ENCODE assay signal across 8 mouse cellular contexts in genomic region chr7:81572610-81573268, GRCm38 (mm10). TPM values are rescaled to one million over a fixed set of nuclear protein-coding genes. Genes with fewer than 3 reads are reported as not detected.
A peak's percentile ranks its signal among the peaks of the same experiment; 100 is the strongest.
DNase-seq lines count a peak whose midpoint lies in the region; ATAC-seq lines count a peak whose summit lies in the region.

No protein-coding gene starts in this region.

- H3K9me3 ChIP-seq in lung, embryonic 16.5 days (ENCODE audit: control insufficient read depth, low read length): no peaks in the 10 kb centered on the region
- H3K9me3 ChIP-seq in embryonic facial prominence, embryonic 13.5 days: no peaks in the 10 kb centered on the region
- H3K9me3 ChIP-seq in stomach, embryonic 15.5 days: no peaks in the 10 kb centered on the region

- no peak for ATAC-seq in lung, embryonic 16.5 days (ENCODE audit: low read depth)
- ATAC-seq in embryonic facial prominence, embryonic 13.5 days (ENCODE audit: insufficient number of reproducible peaks, insufficient read depth, low FRiP score, low TSS enrichment, low read depth): no peak
- ATAC-seq in stomach, embryonic 15.5 days (ENCODE audit: insufficient read depth, low FRiP score, low read depth): no peak

- peaks cover 9% of the 10 kb centered on the region for H3K36me3 ChIP-seq in lung, embryonic 16.5 days (ENCODE audit: control insufficient read depth, insufficient read depth, low read length)
- H3K36me3 ChIP-seq in embryonic facial prominence, embryonic 13.5 days: peaks cover 7% of the 10 kb centered on the region; the same call in 1 of the 2 replicates
- no peaks in the 10 kb centered on the region for H3K36me3 ChIP-seq in stomach, embryonic 15.5 days

- H3K9ac ChIP-seq in lung, embryonic 16.5 days (ENCODE audit: low read length): peak overlapping the region; percentile 92
- H3K9ac ChIP-seq in embryonic facial prominence, embryonic 13.5 days: no peak overlapping the region
- no peak overlapping the region for H3K9ac ChIP-seq in stomach, embryonic 15.5 days

- DNase-seq in lung, postnatal 25 days (ENCODE audit: low spot score): no peak
- DNase-seq in kidney, postnatal 14 days: peak; percentile 24
- no peak for DNase-seq in adrenal gland, adult 8-10 months
- DNase-seq in natural killer cell, adult 2 months (ENCODE audit: low spot score in 2 of 2): no peak
- no peak for DNase-seq in B cell, adult 2 months

- H3K4me2 ChIP-seq in lung, embryonic 16.5 days (ENCODE audit: low read depth, low read length): peak overlapping the region; percentile 81
- H3K4me2 ChIP-seq in embryonic facial prominence, embryonic 13.5 days: peak overlapping the region; percentile 84
- H3K4me2 ChIP-seq in stomach, embryonic 15.5 days: peak overlapping the region; percentile 88

- H3K27me3 ChIP-seq in lung, embryonic 16.5 days (ENCODE audit: control insufficient read depth, insufficient read depth, low read depth, low read length): no peaks in the 10 kb centered on the region
- no peaks in the 10 kb centered on the region for H3K27me3 ChIP-seq in embryonic facial prominence, embryonic 13.5 days
- H3K27me3 ChIP-seq in stomach, embryonic 15.5 days (replicated peaks): no peaks in the 10 kb centered on the region

- 0 out of 2 replicates have a peak overlapping the region, but pooled peaks have one; percentile 29 for H3K27ac ChIP-seq in lung, embryonic 16.5 days (ENCODE audit: low read length)
- H3K27ac ChIP-seq in embryonic facial prominence, embryonic 13.5 days: no peak overlapping the region
- H3K27ac ChIP-seq in stomach, embryonic 15.5 days: no peak overlapping the region

- H3K4me1 ChIP-seq in lung, embryonic 16.5 days (replicated peaks; ENCODE audit: control insufficient read depth, insufficient read depth, low read length): peaks cover 8% of the 10 kb centered on the region
- peaks cover 12% of the 10 kb centered on the region for H3K4me1 ChIP-seq in embryonic facial prominence, embryonic 13.5 days
- no peaks in the 10 kb centered on the region; the same call in 1 of the 2 replicates for H3K4me1 ChIP-seq in stomach, embryonic 15.5 days

- 46% methylated on average over 6 of the region's 6 CpGs for WGBS in lung, embryonic 16.5 days
- 72% methylated on average over 6 of the region's 6 CpGs for WGBS in embryonic facial prominence, embryonic 13.5 days
- 65% methylated on average over 6 of the region's 6 CpGs for WGBS in stomach, embryonic 15.5 days

- peak overlapping the region; percentile 90 for H3K4me3 ChIP-seq in lung, embryonic 16.5 days (ENCODE audit: low read length)
- peak overlapping the region; percentile 85; the same call in 1 of the 2 replicates for H3K4me3 ChIP-seq in embryonic facial prominence, embryonic 13.5 days
- H3K4me3 ChIP-seq in stomach, embryonic 15.5 days (replicated peaks): peak overlapping the region; percentile 68; the same call in 1 of the 2 replicates

RNA-seq across cellular contexts. Expression of gene Whamm, which starts 1.7 kb away (rescaled TPM):
- polyA plus RNA-seq in lung, embryonic 16.5 days (2015; fragmentation: Nextera tagmentation; extraction: Ambion mirVana): 1.8 and 2.7 TPM in 2 replicates
- 2.5 and 4.4 TPM in 2 replicates for polyA plus RNA-seq in embryonic facial prominence, embryonic 13.5 days (2015; fragmentation: Nextera tagmentation; extraction: Ambion mirVana)
- 5.4 and 7.0 TPM in 2 replicates for polyA plus RNA-seq in stomach, embryonic 15.5 days (2015; fragmentation: Nextera tagmentation; extraction: Ambion mirVana)
- total RNA-seq in adrenal gland, adult 8-10 months (2022): 10 to 100 TPM; 20.7 to 32.3 (median 29.1) TPM

RNA-seq across cellular contexts. Expression of gene Fsd2, which starts 6.0 kb away (rescaled TPM):
- polyA plus RNA-seq in lung, embryonic 16.5 days (2015; fragmentation: Nextera tagmentation; extraction: Ambion mirVana): 1.8 and 2.0 TPM in 2 replicates
- 0.08 and 0.21 TPM in 2 replicates for polyA plus RNA-seq in embryonic facial prominence, embryonic 13.5 days (2015; fragmentation: Nextera tagmentation; extraction: Ambion mirVana)
- polyA plus RNA-seq in stomach, embryonic 15.5 days (2015; fragmentation: Nextera tagmentation; extraction: Ambion mirVana): 0.12 and 0.14 TPM in 2 replicates
- 1 to 10 TPM in 3 of 4 experiments, under 1 TPM in 1; 0.66 to 3.4 (median 1.0) TPM for total RNA-seq in adrenal gland, adult 8-10 months (2022)
